Mouse (Mus musculus) liver, postnatal 0 days (tissue): Measurements from ENCODE around the gene Yif1a.

ENCODE experiments used
- CTCF ChIP-seq: sonication (generic); IDR thresholded peaks from 2 replicates; pipeline ENCODE4 v1.5.1; 2016; ENCODE audit warnings: antibody characterized with exemption, low read depth
- EP300 ChIP-seq: IDR thresholded peaks from 2 replicates; pipeline ENCODE4 v1.6.1; 2016; ENCODE audit warnings: antibody characterized with exemption, low read depth, mild to moderate bottlenecking

DNA sequence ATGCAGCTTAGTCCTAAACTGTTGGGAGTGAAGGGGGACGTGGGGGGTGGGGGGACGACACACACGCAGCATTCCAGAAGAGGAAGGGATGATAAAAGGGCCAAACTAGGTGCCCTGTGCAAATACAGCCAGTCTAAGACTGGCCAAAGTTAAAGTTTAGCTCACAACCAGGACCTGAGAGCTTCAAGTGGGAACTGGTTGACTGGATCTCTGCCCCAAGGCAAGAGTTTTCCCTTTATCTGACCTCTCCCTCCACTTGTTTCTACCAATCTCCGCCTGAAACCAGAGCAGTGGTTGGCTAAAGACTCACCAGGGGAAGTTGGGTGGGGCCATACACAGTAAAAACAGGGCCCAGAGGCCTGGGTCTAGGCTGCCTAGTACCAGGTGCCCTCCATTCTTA lies 20.4 kb downstream of the Yif1a start:
- no peak for TF ChIP-seq CTCF
- TF ChIP-seq EP300: no peak
